Mouse (Mus musculus) hindbrain, embryonic 15.5 days (tissue): ENCODE measurements around the gene Ahnak2. TPM values are rescaled to one million over a fixed set of nuclear protein-coding genes. Genes with fewer than 3 reads are reported as not detected.

ENCODE experiments used
- microRNA-seq: library from miRNA; unstranded; fragments of <30 nt; microRNA quantifications from one replicate; pipeline ENCODE4, GENCODE M21; 2016
- polyA plus RNA-seq: library from polyadenylated mRNA; unstranded; fragments of >200 nt; fragmentation: Nextera tagmentation; extraction: Ambion mirVana; gene quantifications from 2 replicates; pipeline ENCODE4 v1.2.1, GENCODE M21; 2015

The Ahnak2 gene
- polyA plus RNA-seq, 1 experiment from 2014 or later: 1.8 TPM

Small RNAs within 50 kb of the gene (microRNA-seq; reads per million reads assigned to microRNA genes)
- gene Mir6940: 1.1 reads per million

Other genes starting within 250 kb of the Ahnak2 start
- gene Inf2, start 213.9 kb downstream of the Ahnak2 start, polyA plus RNA-seq: 0.89 and 1.0 TPM in 2 replicates
- gene Adssl1, start 182.6 kb downstream of the Ahnak2 start, polyA plus RNA-seq: 5.8 and 6.3 TPM in 2 replicates
- gene Siva1, start 158.0 kb downstream of the Ahnak2 start, polyA plus RNA-seq: 55.6 and 61.2 TPM in 2 replicates
- gene Akt1, start 127.8 kb downstream of the Ahnak2 start, polyA plus RNA-seq: 150 and 159 TPM in 2 replicates
- gene Zbtb42, start 123.8 kb downstream of the Ahnak2 start, polyA plus RNA-seq: 2.3 and 4.2 TPM in 2 replicates
- gene Cep170b, start 82.2 kb downstream of the Ahnak2 start, polyA plus RNA-seq: 45.7 and 48.8 TPM in 2 replicates
- gene Pld4, start 42.0 kb downstream of the Ahnak2 start, polyA plus RNA-seq: 6.3 and 9.2 TPM in 2 replicates
- gene Clba1, start 6.3 kb upstream of the Ahnak2 start, polyA plus RNA-seq: 21.6 and 22.7 TPM in 2 replicates
- gene Cdca4, start 26.8 kb upstream of the Ahnak2 start, polyA plus RNA-seq: 37.3 and 44.6 TPM in 2 replicates
- gene Gpr132, start 65.6 kb upstream of the Ahnak2 start, polyA plus RNA-seq: not detected in 2 replicates
- gene Jag2, start 127.1 kb upstream of the Ahnak2 start, polyA plus RNA-seq: 13.7 and 14.4 TPM in 2 replicates
- 52.3 and 60.9 TPM in 2 replicates for gene Nudt14, start 139.5 kb upstream of the Ahnak2 start, polyA plus RNA-seq
- gene Btbd6, start 173.8 kb upstream of the Ahnak2 start, polyA plus RNA-seq: 53.0 and 56.6 TPM in 2 replicates
- 49.3 and 51.3 TPM in 2 replicates for gene Brf1, start 198.0 kb upstream of the Ahnak2 start, polyA plus RNA-seq
- gene Pacs2, start 211.9 kb upstream of the Ahnak2 start, polyA plus RNA-seq: 30.2 and 32.3 TPM in 2 replicates